Mouse (Mus musculus): ENCODE data around the gene Bace1. TPM values are rescaled to one million over a fixed set of nuclear protein-coding genes. Genes with fewer than 3 reads are reported as not detected.

Gene Bace1
- polyA plus RNA-seq (2016; fragmentation: Nextera tagmentation; extraction: Ambion mirVana), result 18.5 and 20.7 TPM in 2 replicates

DNA sequence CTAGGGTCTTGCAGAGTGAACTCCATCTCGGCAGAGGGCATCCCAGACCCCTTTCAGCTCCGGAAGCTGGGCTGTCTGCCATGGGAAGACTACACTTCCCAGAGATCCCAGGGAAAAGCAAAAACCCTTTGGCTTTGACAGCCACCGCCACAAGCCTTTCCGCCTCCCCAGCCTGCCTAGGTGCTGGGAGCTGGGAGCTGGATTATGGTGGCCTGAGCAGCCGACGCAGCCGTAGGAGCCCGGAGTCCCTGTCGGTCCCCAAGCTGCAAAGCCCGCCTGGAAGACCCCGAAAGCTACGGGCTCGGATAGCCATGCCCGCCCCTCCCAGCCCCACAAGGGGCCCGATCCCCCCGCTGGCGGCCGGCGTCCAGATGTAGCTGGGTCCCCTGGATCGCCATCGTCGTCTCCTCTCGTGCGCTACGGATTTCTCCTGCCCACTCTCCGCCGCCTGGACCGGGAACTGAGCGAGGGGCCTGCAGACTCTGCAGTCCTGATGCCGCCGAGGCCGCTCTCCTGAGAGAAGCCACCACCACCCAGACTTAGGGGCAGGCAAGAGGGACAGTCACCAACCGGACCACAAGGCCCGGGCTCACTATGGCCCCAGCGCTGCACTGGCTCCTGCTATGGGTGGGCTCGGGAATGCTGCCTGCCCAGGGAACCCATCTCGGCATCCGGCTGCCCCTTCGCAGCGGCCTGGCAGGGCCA, at the start of gene Bace1:
Bace1 (plus strand) TSS at position 147 of the 705 bp plus-strand sequence.
- Histone ChIP-seq H3K9me3 (no peaks in the 10 kb centered on the region), H3K4me3 (peak within 1 kb of the TSS; percentile 81), H3K4me1 (peaks cover 35% of the 10 kb centered on the region), H3K27ac (peak within 1 kb of the TSS; percentile 83), H3K27me3 (ENCODE audit: poor library complexity, severe bottlenecking) (no peaks in the 10 kb centered on the region), H3K36me3 (replicated peaks) (no peaks in the 10 kb centered on the region)
- DNase-seq (ENCODE audit: extremely low spot score, low spot score), result peak; percentile 77
- under 1% methylated on average over 40 of the region's 40 CpGs for WGBS

DNA sequence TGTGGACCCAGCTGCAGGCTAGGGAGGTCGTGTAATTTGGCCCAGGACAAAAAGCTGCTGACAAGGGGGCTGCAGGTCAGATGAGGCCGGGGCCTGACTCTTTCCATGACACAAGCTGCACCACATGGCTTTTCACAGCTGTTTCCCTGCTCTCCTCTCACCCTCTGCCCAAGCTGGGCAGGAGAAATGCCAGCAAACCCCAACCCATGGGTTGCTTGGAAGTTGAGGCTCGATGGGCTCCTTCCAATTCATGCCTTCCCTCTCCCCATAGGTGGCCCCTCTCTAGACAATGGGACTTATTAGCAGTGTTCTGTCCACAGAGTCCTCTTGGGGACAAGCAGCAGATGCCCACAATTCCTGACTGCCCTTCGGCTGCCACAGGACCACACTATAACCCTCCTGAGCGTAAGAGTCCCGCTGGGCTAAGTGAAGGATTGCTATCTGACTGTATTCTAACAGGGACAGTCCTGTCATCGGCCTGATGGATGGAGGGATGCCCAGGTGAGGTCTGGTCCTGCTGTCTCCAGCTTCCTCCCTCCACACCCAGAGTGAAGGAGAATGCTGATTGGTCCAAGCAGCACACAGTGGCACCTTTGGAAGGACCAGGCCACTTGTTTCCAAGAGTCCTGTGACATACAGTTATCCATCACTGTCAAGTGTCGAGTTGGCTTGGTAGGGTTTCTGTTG, 46.8 kb upstream of the Bace1 start:
- no peak for DNase-seq (ENCODE audit: extremely low spot score, low spot score)
- H3K36me3 ChIP-seq (replicated peaks), result peaks cover 80% of the 10 kb centered on the region
- no peaks in the 10 kb centered on the region for H3K9me3 ChIP-seq
- H3K27ac ChIP-seq, result 0 out of 2 replicates have a peak overlapping the region, but pooled peaks have one; percentile 30
- no peaks in the 10 kb centered on the region for H3K27me3 ChIP-seq (ENCODE audit: poor library complexity, severe bottlenecking)
- 84% methylated on average over 8 of the region's 8 CpGs for WGBS
- H3K4me3 ChIP-seq, result no peak overlapping the region
- H3K4me1 ChIP-seq, result peaks cover 22% of the 10 kb centered on the region

- Histone ChIP-seq H3K4me1 (peaks cover 22% of the 10 kb centered on the region), H3K4me3 (no peak overlapping the region), H3K36me3 (replicated peaks) (peaks cover 75% of the 10 kb centered on the region), H3K27me3 (ENCODE audit: poor library complexity, severe bottlenecking) (no peaks in the 10 kb centered on the region), H3K9me3 (no peaks in the 10 kb centered on the region), H3K27ac (peak overlapping the region; percentile 49; the same call in 1 of the 2 replicates)
- no peak for DNase-seq (ENCODE audit: extremely low spot score, low spot score)
- 94% methylated on average over 1 of the region's 1 CpGs for WGBS
Measured at GRCm38 (mm10) chr9:45792235-45792634, 46.1 kb upstream of the Bace1 start.

GRCm38 (mm10) chr9:45793697-45794096, 44.7 kb upstream of the Bace1 start:
- no peak overlapping the region for H3K4me3 ChIP-seq
- no peak for DNase-seq (ENCODE audit: extremely low spot score, low spot score)
- 92% methylated on average over 6 of the region's 6 CpGs for WGBS
- H3K27me3 ChIP-seq (ENCODE audit: poor library complexity, severe bottlenecking), result no peaks in the 10 kb centered on the region
- no peaks in the 10 kb centered on the region for H3K9me3 ChIP-seq
- peaks cover 32% of the 10 kb centered on the region for H3K4me1 ChIP-seq
- H3K36me3 ChIP-seq (replicated peaks), result peaks cover 68% of the 10 kb centered on the region
- H3K27ac ChIP-seq, result no peak overlapping the region

DNA sequence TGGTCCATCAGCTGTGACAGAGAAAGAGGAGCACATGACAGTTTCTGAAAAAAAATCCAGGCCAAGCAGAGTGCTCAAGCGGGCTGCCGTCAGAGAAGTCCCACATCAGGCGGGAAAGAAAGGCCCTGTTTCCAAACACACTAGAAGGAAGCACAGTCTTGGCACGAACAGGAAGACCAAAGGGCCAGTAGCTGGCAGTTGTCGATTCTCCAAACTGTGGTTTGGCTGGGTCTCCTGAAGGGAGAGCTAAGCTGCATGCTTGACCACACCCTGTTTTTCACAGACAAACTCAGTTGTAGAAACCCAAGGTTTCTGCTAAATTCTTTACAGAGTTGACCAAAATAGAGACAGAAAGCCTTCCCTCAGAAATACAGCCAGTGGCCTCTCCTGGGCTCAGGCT, 42.7 kb upstream of the Bace1 start:
- Histone ChIP-seq H3K27ac (no peak overlapping the region), H3K4me1 (peaks cover 29% of the 10 kb centered on the region), H3K9me3 (no peaks in the 10 kb centered on the region), H3K36me3 (replicated peaks) (peaks cover 56% of the 10 kb centered on the region), H3K4me3 (no peak overlapping the region), H3K27me3 (ENCODE audit: poor library complexity, severe bottlenecking) (no peaks in the 10 kb centered on the region)
- WGBS, result 92% methylated on average over 5 of the region's 5 CpGs
- DNase-seq (ENCODE audit: extremely low spot score, low spot score), result no peak

DNA sequence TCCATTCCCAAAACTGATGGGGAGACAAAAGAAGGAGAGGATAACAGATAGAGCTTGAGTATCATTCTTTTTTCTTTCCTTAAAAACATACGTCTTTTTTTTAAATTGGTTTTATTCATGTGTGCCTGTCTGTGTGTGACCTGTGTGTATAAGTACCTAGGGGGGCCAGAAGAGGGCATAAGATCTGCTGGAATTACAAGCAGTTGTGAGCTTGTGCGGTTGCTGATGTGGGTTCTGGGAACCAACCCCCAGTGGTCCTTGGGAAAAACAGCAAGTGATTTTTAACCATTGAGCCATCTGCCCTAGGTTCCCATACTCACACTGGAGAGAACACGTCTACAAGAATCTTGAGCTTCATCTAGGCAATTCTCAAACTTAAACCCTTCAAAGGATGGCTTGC, 41.1 kb upstream of the Bace1 start:
- WGBS, result 81% methylated on average over 3 of the region's 3 CpGs
- Histone ChIP-seq H3K4me3 (no peak overlapping the region), H3K27ac (no peak overlapping the region), H3K4me1 (peaks cover 23% of the 10 kb centered on the region), H3K27me3 (ENCODE audit: poor library complexity, severe bottlenecking) (no peaks in the 10 kb centered on the region), H3K9me3 (no peaks in the 10 kb centered on the region), H3K36me3 (replicated peaks) (peaks cover 58% of the 10 kb centered on the region)
- no peak for DNase-seq (ENCODE audit: extremely low spot score, low spot score)

- no peak overlapping the region; the same call in 1 of the 2 replicates for H3K4me3 ChIP-seq
- 17% methylated on average over 13 of the region's 13 CpGs for WGBS
Measured at GRCm38 (mm10) chr9:45798467-45799164, 39.8 kb upstream of the Bace1 start.

GRCm38 (mm10) chr9:45799402-45799801, 39.0 kb upstream of the Bace1 start:
- Histone ChIP-seq H3K36me3 (replicated peaks) (peaks cover 55% of the 10 kb centered on the region), H3K27ac (0 out of 2 replicates have a peak overlapping the region, but pooled peaks have one; percentile 17), H3K4me3 (no peak overlapping the region), H3K4me1 (peaks cover 22% of the 10 kb centered on the region), H3K9me3 (no peaks in the 10 kb centered on the region; the same call in 1 of the 2 replicates), H3K27me3 (ENCODE audit: poor library complexity, severe bottlenecking) (no peaks in the 10 kb centered on the region)
- WGBS, result 82% methylated on average over 8 of the region's 8 CpGs
- no peak for DNase-seq (ENCODE audit: extremely low spot score, low spot score)

More at GRCm38 (mm10) chr9:45798467-45799164, 39.8 kb upstream of the Bace1 start:
- Histone ChIP-seq H3K27me3 (ENCODE audit: poor library complexity, severe bottlenecking) (no peaks in the 10 kb centered on the region), H3K36me3 (replicated peaks) (peaks cover 55% of the 10 kb centered on the region), H3K9me3 (no peaks in the 10 kb centered on the region), H3K27ac (peak overlapping the region; percentile 17), H3K4me1 (peaks cover 18% of the 10 kb centered on the region)
- DNase-seq (ENCODE audit: extremely low spot score, low spot score), result peak; percentile 65

DNA sequence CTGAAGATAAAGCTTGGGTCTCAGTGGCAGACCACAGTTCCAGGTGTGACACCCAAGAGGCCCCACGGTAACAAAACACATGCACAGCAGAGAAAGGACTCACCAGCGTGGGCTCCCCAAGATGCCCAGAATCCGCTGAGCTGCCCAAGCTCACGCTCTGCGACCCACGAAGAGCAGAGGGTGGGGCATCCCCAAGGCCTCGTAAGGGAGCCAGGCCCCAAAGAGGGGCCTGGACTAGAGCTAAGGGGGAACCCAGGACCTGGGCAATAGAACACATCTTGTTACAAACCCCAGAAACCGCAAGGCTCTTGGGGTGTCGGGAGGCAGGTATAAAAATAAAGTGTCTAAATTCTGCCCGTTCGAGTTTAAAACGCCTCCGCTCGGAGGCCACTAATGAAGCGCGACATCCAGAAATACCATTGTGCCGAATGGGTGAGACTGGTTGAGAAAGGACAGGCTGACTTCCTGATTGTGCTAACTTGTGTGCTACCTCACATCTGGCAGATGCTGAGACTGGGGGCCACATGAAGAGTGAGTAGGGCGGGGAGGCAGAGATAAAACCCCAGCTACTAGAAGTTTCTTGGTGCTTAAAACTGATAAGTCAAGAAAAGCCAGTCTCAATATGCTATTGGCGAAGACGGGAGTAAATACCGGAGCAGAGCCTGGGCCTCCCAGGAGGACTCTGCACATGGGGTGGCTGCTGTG, 35.2 kb upstream of the Bace1 start:
- H3K4me3 ChIP-seq, result no peak overlapping the region
- peak overlapping the region; percentile 48; the same call in 1 of the 2 replicates for H3K27ac ChIP-seq
- peaks cover 17% of the 10 kb centered on the region for H3K4me1 ChIP-seq
- H3K36me3 ChIP-seq (replicated peaks), result peaks cover 77% of the 10 kb centered on the region
- no peaks in the 10 kb centered on the region for H3K27me3 ChIP-seq (ENCODE audit: poor library complexity, severe bottlenecking)
- WGBS, result 91% methylated on average over 21 of the region's 21 CpGs
- DNase-seq (ENCODE audit: extremely low spot score, low spot score), result no peak
- no peaks in the 10 kb centered on the region; the same call in 1 of the 2 replicates for H3K9me3 ChIP-seq

GRCm38 (mm10) chr9:45806847-45807246, 31.5 kb upstream of the Bace1 start:
- WGBS, result 96% methylated on average over 11 of the region's 11 CpGs

DNA sequence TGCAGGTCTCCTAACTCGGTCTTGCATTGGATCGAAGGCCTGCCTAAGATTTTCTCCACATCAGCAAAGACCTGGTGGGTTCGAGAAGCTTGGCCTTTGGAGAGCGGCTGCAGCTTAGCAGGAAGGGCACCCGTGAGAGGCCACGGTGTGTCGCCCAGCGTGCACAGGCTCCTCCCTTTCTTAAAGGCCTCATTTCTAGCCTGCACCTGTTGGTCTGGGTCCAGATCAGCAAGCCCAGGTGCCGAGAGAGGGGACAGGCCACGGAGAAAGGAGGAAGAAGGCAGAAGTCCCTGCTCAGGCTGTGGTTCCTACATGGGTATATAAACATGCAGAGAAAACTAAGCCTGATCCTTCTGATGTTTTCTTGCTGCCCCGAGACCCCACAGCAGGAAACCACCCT, 31.0 kb upstream of the Bace1 start:
- Histone ChIP-seq H3K27me3 (ENCODE audit: poor library complexity, severe bottlenecking) (no peaks in the 10 kb centered on the region), H3K4me3 (no peak overlapping the region), H3K36me3 (replicated peaks) (peaks cover 75% of the 10 kb centered on the region), H3K4me1 (peaks cover 7% of the 10 kb centered on the region; the same call in 1 of the 2 replicates), H3K9me3 (no peaks in the 10 kb centered on the region; the same call in 1 of the 2 replicates), H3K27ac (no peak overlapping the region)
- no peak for DNase-seq (ENCODE audit: extremely low spot score, low spot score)
- 92% methylated on average over 11 of the region's 11 CpGs for WGBS

More at GRCm38 (mm10) chr9:45806847-45807246, 31.5 kb upstream of the Bace1 start:
- no peak overlapping the region for H3K27ac ChIP-seq
- no peak for DNase-seq (ENCODE audit: extremely low spot score, low spot score)
- no peaks in the 10 kb centered on the region; the same call in 1 of the 2 replicates for H3K9me3 ChIP-seq
- peaks cover 79% of the 10 kb centered on the region for H3K36me3 ChIP-seq (replicated peaks)
- no peaks in the 10 kb centered on the region for H3K27me3 ChIP-seq (ENCODE audit: poor library complexity, severe bottlenecking)
- H3K4me3 ChIP-seq, result no peak overlapping the region
- peaks cover 7% of the 10 kb centered on the region; the same call in 1 of the 2 replicates for H3K4me1 ChIP-seq

- H3K4me3 ChIP-seq, result no peak overlapping the region
- WGBS, result 93% methylated on average over 8 of the region's 8 CpGs
- peaks cover 70% of the 10 kb centered on the region for H3K36me3 ChIP-seq (replicated peaks)
- H3K27me3 ChIP-seq (ENCODE audit: poor library complexity, severe bottlenecking), result no peaks in the 10 kb centered on the region
- H3K27ac ChIP-seq, result no peak overlapping the region
- H3K4me1 ChIP-seq, result peaks cover 7% of the 10 kb centered on the region; the same call in 1 of the 2 replicates
- no peaks in the 10 kb centered on the region; the same call in 1 of the 2 replicates for H3K9me3 ChIP-seq
- DNase-seq (ENCODE audit: extremely low spot score, low spot score), result no peak
Measured at GRCm38 (mm10) chr9:45807761-45808160, 30.6 kb upstream of the Bace1 start.

Measured in forebrain, embryonic 10.5 days (tissue).